Mouse (Mus musculus) kidney, embryonic 15.5 days (tissue): ENCODE data around the gene Trib3. TPM values are rescaled to one million over a fixed set of nuclear protein-coding genes. Genes with fewer than 3 reads are reported as not detected.
"Not testable (repeated sequence)": the region's sequence is repeated elsewhere in the genome, so short reads cannot be mapped to it uniquely, and the experiment has no call there.

Experiments
- ATAC-seq: fragments of 200-750 bp; cut with Nextera tagmentation; replicated peaks from 2 replicates; pipeline ENCODE4 v1.8.0; 2017; ENCODE audit warnings: moderate TSS enrichment; ENCODE audit not compliant: low FRiP score
- H3K27ac ChIP-seq: fragments of 300-500 bp; sonication (generic); 2 replicates; pipeline ENCODE4 v1.5.1; 2015; ENCODE audit warnings: mild to moderate bottlenecking, inconsistent platforms
- H3K27me3 ChIP-seq: fragments of 300-500 bp; sonication (generic); 2 replicates; pipeline ENCODE4 v1.6.1; 2015; ENCODE audit warnings: inconsistent platforms
- H3K36me3 ChIP-seq: fragments of 300-500 bp; sonication (generic); 2 replicates; pipeline ENCODE4 v1.6.1; 2015; ENCODE audit warnings: inconsistent platforms
- H3K4me1 ChIP-seq: fragments of 300-500 bp; sonication (generic); 2 replicates; pipeline ENCODE4 v1.6.1; 2015; ENCODE audit warnings: inconsistent platforms
- H3K4me2 ChIP-seq: fragments of 300-500 bp; sonication (generic); 2 replicates; pipeline ENCODE4 v1.6.1; 2015; ENCODE audit warnings: moderate library complexity, mild to moderate bottlenecking, inconsistent platforms
- H3K4me3 ChIP-seq: fragments of 300-500 bp; sonication (generic); replicated peaks from 2 replicates; pipeline ENCODE4 v1.5.1; 2015; ENCODE audit warnings: mild to moderate bottlenecking, inconsistent platforms
- H3K9ac ChIP-seq: fragments of 300-500 bp; sonication (generic); 2 replicates; pipeline ENCODE4 v1.6.1; 2015; ENCODE audit warnings: mild to moderate bottlenecking, inconsistent platforms
- H3K9me3 ChIP-seq: fragments of 300-500 bp; sonication (generic); replicated peaks from 2 replicates; pipeline ENCODE4 v1.6.1; 2016; ENCODE audit warnings: inconsistent platforms
- WGBS: fragments of 180-500 bp; shearing (Covaris S2); methylation state at CpG from one replicate; pipeline ENCODE4 v1.1.7; 2015; ENCODE audit warnings: mixed read lengths; 5-methylcytosine and 5-hydroxymethylcytosine counted together
- polyA plus RNA-seq: library from polyadenylated mRNA; unstranded; fragments of >200 nt; fragmentation: Nextera tagmentation; extraction: Ambion mirVana; gene quantifications from 2 replicates; pipeline ENCODE4 v1.2.1, GENCODE M21; 2015

Gene Trib3
- polyA plus RNA-seq, 1 experiment from 2014 or later: 1.9 TPM

- Histone ChIP-seq H3K4me2 (peak overlapping the region; percentile 87), H3K9ac (peak overlapping the region; percentile 96), H3K27me3 (no peaks in the 10 kb centered on the region), H3K9me3 (no peaks in the 10 kb centered on the region), H3K36me3 (peaks cover 9% of the 10 kb centered on the region; the same call in 1 of the 2 replicates), H3K27ac (0 out of 2 replicates have a peak overlapping the region, but pooled peaks have one; percentile 90), H3K4me1 (peaks cover 22% of the 10 kb centered on the region), H3K4me3 (peak overlapping the region; percentile 91)
- ATAC-seq: no peak
- WGBS: 35% methylated on average over 5 of the region's 5 CpGs
Measured at GRCm38 (mm10) chr2:152294541-152294940, 49.3 kb downstream of the Trib3 start.

GRCm38 (mm10) chr2:152293727-152294475 is 49.9 kb downstream of the Trib3 start, which contains the start of gene Tbc1d20:
Gene Tbc1d20 (plus strand): TSS chr2:152293828.
- Histone ChIP-seq H3K36me3 (peaks cover 9% of the 10 kb centered on the region; the same call in 1 of the 2 replicates), H3K9ac (peak within 1 kb of the TSS; percentile 96), H3K27ac (peak within 1 kb of the TSS; percentile 90), H3K4me1 (peaks cover 22% of the 10 kb centered on the region), H3K4me3 (peak within 1 kb of the TSS; percentile 91), H3K9me3 (no peaks in the 10 kb centered on the region), H3K4me2 (peak within 1 kb of the TSS; percentile 87), H3K27me3 (no peaks in the 10 kb centered on the region)
- peak; percentile 99 for ATAC-seq
- WGBS: under 1% methylated on average over 65 of the region's 70 CpGs

GRCm38 (mm10) chr2:152293179-152293726 is 50.6 kb downstream of the Trib3 start:
- peak overlapping the region; percentile 87 for H3K4me2 ChIP-seq
- WGBS: 1% methylated on average over 15 of the region's 15 CpGs
- peak overlapping the region; percentile 91 for H3K4me3 ChIP-seq
- peak; percentile 68 for ATAC-seq
- no peak overlapping the region for H3K27ac ChIP-seq
- no peaks in the 10 kb centered on the region for H3K9me3 ChIP-seq
- peaks cover 11% of the 10 kb centered on the region; the same call in 1 of the 2 replicates for H3K36me3 ChIP-seq
- H3K9ac ChIP-seq: peak overlapping the region; percentile 96
- H3K27me3 ChIP-seq: no peaks in the 10 kb centered on the region
- peaks cover 22% of the 10 kb centered on the region for H3K4me1 ChIP-seq

- Histone ChIP-seq H3K4me2 (no peak overlapping the region), H3K27ac (no peak overlapping the region), H3K9me3 (no peaks in the 10 kb centered on the region), H3K27me3 (no peaks in the 10 kb centered on the region), H3K9ac (no peak overlapping the region), H3K4me1 (peaks cover 19% of the 10 kb centered on the region), H3K36me3 (0 out of 2 replicates have a peak, but pooled peaks cover 8% of the 10 kb centered on the region), H3K4me3 (no peak overlapping the region)
- 64% methylated on average over 2 of the region's 2 CpGs for WGBS
- ATAC-seq: no peak
Measured at GRCm38 (mm10) chr2:152292475-152292874, 51.4 kb downstream of the Trib3 start.

GRCm38 (mm10) chr2:152289623-152290022 is 54.2 kb downstream of the Trib3 start:
- not testable (repeated sequence) for H3K4me2 ChIP-seq, H3K9ac ChIP-seq, H3K4me1 ChIP-seq, H3K9me3 ChIP-seq, H3K27me3 ChIP-seq, H3K27ac ChIP-seq, ATAC-seq, H3K4me3 ChIP-seq
- peaks cover 28% of the 10 kb centered on the region for H3K36me3 ChIP-seq
- 84% methylated on average over 2 of the region's 2 CpGs for WGBS

GRCm38 (mm10) chr2:152288046-152288445 is 55.8 kb downstream of the Trib3 start:
- 75% methylated on average over 8 of the region's 8 CpGs for WGBS

GRCm38 (mm10) chr2:152287560-152287959 is 56.3 kb downstream of the Trib3 start:
- no peak for ATAC-seq
- Histone ChIP-seq H3K27me3 (no peaks in the 10 kb centered on the region), H3K4me3 (no peak overlapping the region)

More at GRCm38 (mm10) chr2:152288046-152288445, 55.8 kb downstream of the Trib3 start:
- Histone ChIP-seq H3K4me3 (no peak overlapping the region), H3K9ac (no peak overlapping the region), H3K4me1 (0 out of 2 replicates have a peak, but pooled peaks cover under 1% of the 10 kb centered on the region), H3K4me2 (no peak overlapping the region), H3K27me3 (no peaks in the 10 kb centered on the region), H3K27ac (no peak overlapping the region), H3K36me3 (peaks cover 43% of the 10 kb centered on the region), H3K9me3 (no peaks in the 10 kb centered on the region)
- no peak for ATAC-seq

More at GRCm38 (mm10) chr2:152287560-152287959, 56.3 kb downstream of the Trib3 start:
- 95% methylated on average over 5 of the region's 5 CpGs for WGBS
- Histone ChIP-seq H3K9ac (no peak overlapping the region), H3K4me2 (no peak overlapping the region), H3K36me3 (peaks cover 48% of the 10 kb centered on the region), H3K4me1 (no peaks in the 10 kb centered on the region), H3K27ac (no peak overlapping the region), H3K9me3 (no peaks in the 10 kb centered on the region)

Other genes starting within 250 kb of the Trib3 start
- 12.7 and 14.5 TPM in 2 replicates for gene Srxn1, start 238.5 kb downstream of the Trib3 start, polyA plus RNA-seq
- gene Tcf15, start 200.5 kb downstream of the Trib3 start, polyA plus RNA-seq: 13.5 TPM in 2 replicates
- 93.4 and 101 TPM in 2 replicates for gene Csnk2a1, start 117.2 kb downstream of the Trib3 start, polyA plus RNA-seq
- 39.5 and 39.7 TPM in 2 replicates for gene Tbc1d20, start 50.2 kb downstream of the Trib3 start, polyA plus RNA-seq
- 79.0 and 88.7 TPM in 2 replicates for gene Rbck1, start 11.4 kb downstream of the Trib3 start, polyA plus RNA-seq
- 1.1 and 2.2 TPM in 2 replicates for gene Nrsn2, start 32.6 kb upstream of the Trib3 start, polyA plus RNA-seq
- 10.6 and 12.2 TPM in 2 replicates for gene Sox12, start 54.0 kb upstream of the Trib3 start, polyA plus RNA-seq
- 42.4 and 45.7 TPM in 2 replicates for gene Zcchc3, start 71.0 kb upstream of the Trib3 start, polyA plus RNA-seq
- 0.56 and 0.77 TPM in 2 replicates for gene 6820408C15Rik, start 71.6 kb upstream of the Trib3 start, polyA plus RNA-seq
- 0.27 TPM in 1 of 2 replicates, not detected in the other for gene Defb23, start 120.6 kb upstream of the Trib3 start, polyA plus RNA-seq
- gene Defb20, start 133.0 kb upstream of the Trib3 start, polyA plus RNA-seq: not detected in 2 replicates
- not detected in 2 replicates for gene Defb22, start 146.1 kb upstream of the Trib3 start, polyA plus RNA-seq
- gene Defb26, start 167.7 kb upstream of the Trib3 start, polyA plus RNA-seq: not detected in 2 replicates
- gene Defb28, start 174.2 kb upstream of the Trib3 start, polyA plus RNA-seq: 0.67 and 0.95 TPM in 2 replicates
- 0.90 and 1.6 TPM in 2 replicates for gene Defb29, start 196.1 kb upstream of the Trib3 start, polyA plus RNA-seq
- not detected in 2 replicates for gene Gm17416, start 225.3 kb upstream of the Trib3 start, polyA plus RNA-seq
- not detected in 2 replicates for gene Defb21, start 228.7 kb upstream of the Trib3 start, polyA plus RNA-seq
- 4.4 and 4.8 TPM in 2 replicates for gene Defb19, start 236.3 kb upstream of the Trib3 start, polyA plus RNA-seq